Comparison of ENCODE assay signal across 11 mouse cellular contexts in genomic region chr10:13170739-13171448, GRCm38 (mm10). TPM values are rescaled to one million over a fixed set of nuclear protein-coding genes. Genes with fewer than 3 reads are reported as not detected.
DNase-seq lines count a peak whose midpoint lies in the region; ATAC-seq and TF ChIP-seq lines count a peak whose summit lies in the region.
"Had no signal": no experiment of that assay in that cellular context is flagged by ENCODE, and none has a peak within 500 bp of the region (broad histone marks: within the 10 kb centered on the region; RNA-seq: fewer than 3 reads in every experiment).

No protein-coding gene starts in this region.

- H3K9ac ChIP-seq in heart, postnatal 0 days (replicated peaks; ENCODE audit: low read depth, low read length) = no peak overlapping the region
- H3K9ac ChIP-seq in embryonic facial prominence, embryonic 13.5 days = no peak overlapping the region
- H3K9ac ChIP-seq in limb, embryonic 11.5 days (ENCODE audit: low read length) = no peak overlapping the region

- peak; percentile 45 for DNase-seq in heart, postnatal 0 days (ENCODE audit: low spot score)
- DNase-seq in heart, adult 18-20 months = no peak
- peak; percentile 30 for DNase-seq in Muller cell, postnatal 12 days (ENCODE audit: inconsistent ontology term)
- peak; percentile 61 for DNase-seq in limb, embryonic 11.5 days (ENCODE audit: low spot score)
- no peak for DNase-seq in spleen, postnatal 14 days (ENCODE audit: low spot score in 2 of 2)
- no peak for DNase-seq in gastrocnemius, postnatal 25 days
- DNase-seq: kidney, adult 2 months had no signal

- no peak for TF ChIP-seq EP300 in heart, postnatal 0 days (IDR thresholded peaks at IDR 0.05; ENCODE audit: low read depth)

- no peaks in the 10 kb centered on the region for H3K36me3 ChIP-seq in heart, postnatal 0 days (replicated peaks; ENCODE audit: control insufficient read depth, insufficient read depth, low read length)
- peaks cover under 1% of the 10 kb centered on the region; the same call in 1 of the 2 replicates for H3K36me3 ChIP-seq in embryonic facial prominence, embryonic 13.5 days
- no peaks in the 10 kb centered on the region for H3K36me3 ChIP-seq in limb, embryonic 11.5 days (ENCODE audit: control insufficient read depth, insufficient read depth, low read length)

- H3K9me3 ChIP-seq in heart, postnatal 0 days (replicated peaks; ENCODE audit: control insufficient read depth, low read length) = no peaks in the 10 kb centered on the region
- H3K9me3 ChIP-seq in embryonic facial prominence, embryonic 13.5 days = no peaks in the 10 kb centered on the region
- H3K9me3 ChIP-seq in limb, embryonic 11.5 days (ENCODE audit: control insufficient read depth, low read length) = no peaks in the 10 kb centered on the region

- H3K27me3 ChIP-seq in heart, postnatal 0 days (ENCODE audit: control insufficient read depth, insufficient read depth, low read length) = no peaks in the 10 kb centered on the region
- H3K27me3 ChIP-seq in embryonic facial prominence, embryonic 13.5 days = no peaks in the 10 kb centered on the region; the same call in 1 of the 2 replicates
- H3K27me3 ChIP-seq in limb, embryonic 11.5 days (ENCODE audit: control insufficient read depth, insufficient read depth, low read length) = no peaks in the 10 kb centered on the region

- no peak overlapping the region for H3K27ac ChIP-seq in heart, postnatal 0 days (ENCODE audit: low read depth)
- H3K27ac ChIP-seq in embryonic facial prominence, embryonic 13.5 days = peak overlapping the region; percentile 81
- H3K27ac ChIP-seq in limb, embryonic 11.5 days (replicated peaks; ENCODE audit: low read depth, low read length) = no peak overlapping the region; the same call in 1 of the 2 replicates

- no peak overlapping the region for H3K4me2 ChIP-seq in heart, postnatal 0 days (ENCODE audit: low read depth, low read length)
- H3K4me2 ChIP-seq in embryonic facial prominence, embryonic 13.5 days = peak overlapping the region; percentile 40
- no peak overlapping the region for H3K4me2 ChIP-seq in limb, embryonic 11.5 days (ENCODE audit: low read depth, severe bottlenecking)

- H3K4me3 ChIP-seq in heart, postnatal 0 days (ENCODE audit: low read depth, low read length) = no peak overlapping the region
- no peak overlapping the region for H3K4me3 ChIP-seq in embryonic facial prominence, embryonic 13.5 days
- no peak overlapping the region for H3K4me3 ChIP-seq in limb, embryonic 11.5 days (ENCODE audit: low read depth, low read length)

- WGBS in heart, postnatal 0 days = 39% methylated on average over 12 of the region's 12 CpGs
- WGBS in embryonic facial prominence, embryonic 13.5 days = 10% methylated on average over 12 of the region's 12 CpGs
- 12% methylated on average over 12 of the region's 12 CpGs for WGBS in limb, embryonic 11.5 days

- H3K4me1 ChIP-seq in heart, postnatal 0 days (ENCODE audit: control insufficient read depth, insufficient read depth) = no peaks in the 10 kb centered on the region
- peaks cover 47% of the 10 kb centered on the region for H3K4me1 ChIP-seq in embryonic facial prominence, embryonic 13.5 days
- peaks cover 24% of the 10 kb centered on the region for H3K4me1 ChIP-seq in limb, embryonic 11.5 days (ENCODE audit: control insufficient read depth, insufficient read depth, low read length)

- no peak for TF ChIP-seq CTCF in heart, postnatal 0 days (IDR thresholded peaks at IDR 0.05; ENCODE audit: low read depth)

- no peak for ATAC-seq in heart, postnatal 0 days (ENCODE audit: insufficient read depth, low read depth)
- ATAC-seq in embryonic facial prominence, embryonic 13.5 days (ENCODE audit: insufficient number of reproducible peaks, insufficient read depth, low FRiP score, low TSS enrichment, low read depth) = peak; percentile 50; the same call in 1 of the 2 replicates
- peak; percentile 78; the same call in 1 of the 2 replicates for ATAC-seq in limb, embryonic 11.5 days (ENCODE audit: insufficient number of reproducible peaks, low FRiP score, low TSS enrichment, low read depth)
- ATAC-seq in frontal cortex, adult (ENCODE audit: low TSS enrichment) = no peak

RNA-seq across cellular contexts. Expression of gene Zc2hc1b, which starts 6.9 kb away (rescaled TPM):
- total RNA-seq in heart, postnatal 0 days (2014; rRNA removed; ENCODE audit: low replicate concordance) = not detected in 2 replicates
- polyA plus RNA-seq in heart, postnatal 0 days (2015; fragmentation: Nextera tagmentation; extraction: Ambion mirVana) = not detected in 2 replicates
- total RNA-seq in heart, adult 18-20 months (2021) = not detected
- not detected in 2 replicates for polyA plus RNA-seq in embryonic facial prominence, embryonic 13.5 days (2015; fragmentation: Nextera tagmentation; extraction: Ambion mirVana)
- polyA plus RNA-seq in limb, embryonic 11.5 days (2014; fragmentation: Nextera tagmentation; extraction: Ambion mirVana) = not detected in 2 replicates
- not detected for total RNA-seq in gastrocnemius, postnatal 25 days (2021)
- total RNA-seq: megakaryocyte-erythroid progenitor cell, adult 5-6 weeks had no signal
- polyA plus RNA-seq: kidney, adult 2 months; small intestine, adult 2 months had no signal

RNA-seq across cellular contexts. Expression of gene Ltv1, which starts 22.1 kb away (rescaled TPM):
- 16.2 and 28.3 TPM in 2 replicates for total RNA-seq in heart, postnatal 0 days (2014; rRNA removed; ENCODE audit: low replicate concordance)
- 31.5 and 34.8 TPM in 2 replicates for polyA plus RNA-seq in heart, postnatal 0 days (2015; fragmentation: Nextera tagmentation; extraction: Ambion mirVana)
- total RNA-seq in heart, adult 18-20 months (2021) = 10 to 100 TPM; 22.5 to 23.3 TPM
- polyA plus RNA-seq in embryonic facial prominence, embryonic 13.5 days (2015; fragmentation: Nextera tagmentation; extraction: Ambion mirVana) = 68.9 and 69.1 TPM in 2 replicates
- 62.6 and 64.0 TPM in 2 replicates for polyA plus RNA-seq in limb, embryonic 11.5 days (2014; fragmentation: Nextera tagmentation; extraction: Ambion mirVana)
- 10 to 100 TPM; 25.1 to 26.9 TPM for total RNA-seq in gastrocnemius, postnatal 25 days (2021)

Comparison
In these comparisons a context has a peak if more than half of its experiments do, and no peak if none do; other contexts are left out.
1. DNase-seq: peak in heart, postnatal 0 days (single experiment), Muller cell, postnatal 12 days (single experiment) and limb, embryonic 11.5 days (single experiment); none in heart, adult 18-20 months (0 of 2), spleen, postnatal 14 days (0 of 2) and gastrocnemius, postnatal 25 days (single experiment).
2. ATAC-seq: peak in embryonic facial prominence, embryonic 13.5 days (single experiment) and limb, embryonic 11.5 days (single experiment); none in heart, postnatal 0 days (single experiment) and frontal cortex, adult (single experiment).